Mouse (Mus musculus) cerebellum, adult 2 months (tissue): ENCODE measurements around the gene Nebl.

ENCODE experiments used
- CTCF ChIP-seq: fragments of 200-500 bp; IDR thresholded peaks from 2 replicates; pipeline ENCODE4 v1.5.1; 2011; ENCODE audit warnings: low read depth, mild to moderate bottlenecking, control low read depth, low read length, moderate library complexity, borderline replicate concordance; ENCODE audit not compliant: insufficient read depth
- POLR2A ChIP-seq: fragments of 200-500 bp; IDR thresholded peaks from 2 replicates; pipeline ENCODE4 v1.6.1; 2011; ENCODE audit warnings: low read length, control low read depth, borderline replicate concordance; ENCODE audit not compliant: insufficient read depth

DNA sequence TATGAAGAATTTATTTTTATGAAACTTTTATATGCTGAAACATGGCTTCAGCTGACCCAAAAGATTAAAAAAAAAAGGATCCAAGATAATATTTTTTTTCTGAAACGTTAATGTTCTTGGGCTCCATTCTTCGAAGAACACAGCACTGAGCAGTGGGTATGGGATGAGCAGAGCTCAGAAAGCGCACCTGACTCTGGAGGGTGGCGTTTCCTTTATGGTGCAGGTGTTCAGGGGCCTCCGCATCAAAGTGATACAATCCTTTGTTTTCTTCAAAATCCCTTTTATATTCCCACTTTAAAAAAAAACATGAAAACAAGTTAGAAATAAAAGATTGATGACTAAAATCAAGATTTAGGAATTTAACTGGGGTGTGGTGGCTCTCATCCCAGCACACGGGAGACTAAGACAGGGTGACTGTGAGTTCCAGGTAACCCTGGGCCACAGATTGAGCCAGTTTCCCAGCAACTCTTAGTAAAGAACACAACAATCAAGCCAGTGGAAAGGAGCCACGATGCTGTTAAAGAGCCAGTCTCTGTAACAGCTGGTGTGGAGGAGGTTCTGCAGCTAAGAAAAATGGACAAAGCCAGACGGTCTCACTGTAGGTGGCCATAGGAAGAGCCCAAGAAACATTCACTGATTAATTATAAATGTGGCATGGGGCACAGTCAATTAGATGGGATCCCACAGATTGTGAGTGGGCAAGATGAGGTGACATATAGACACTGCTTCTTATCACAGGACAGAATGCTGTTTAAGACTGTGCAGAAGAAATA, 317.6 kb downstream of the Nebl start:
- TF ChIP-seq POLR2A: no peak
- TF ChIP-seq CTCF: no peak
